Mouse (Mus musculus): ENCODE data around the gene A630001G21Rik.

GRCm38 (mm10) chr1:85776154-85776553, 2.3 kb downstream of the A630001G21Rik start:
- TF ChIP-seq POLR2A (IDR thresholded peaks at IDR 0.05; ENCODE audit: insufficient read length, low read depth) (no peak), MAX (IDR thresholded peaks at IDR 0.05; ENCODE audit: low read depth) (no peak), MYOG (IDR thresholded peaks at IDR 0.05; ENCODE audit: control insufficient read depth in 1 of 3, insufficient read depth in 1 of 3, insufficient read length in 2 of 3, low read depth in 2 of 3) (no peak), POLR2AphosphoS2 (IDR thresholded peaks at IDR 0.05; ENCODE audit: insufficient read length, low read depth) (no peak), USF1 (IDR thresholded peaks at IDR 0.05; ENCODE audit: low read depth) (no peak), E2F4 (IDR thresholded peaks at IDR 0.05; ENCODE audit: insufficient read depth) (no peak), TCF12 (IDR thresholded peaks at IDR 0.05; ENCODE audit: insufficient read depth, poor library complexity, severe bottlenecking) (no peak)

All from myocyte (in vitro differentiated cells).